Mouse (Mus musculus) intestine, postnatal 0 days (tissue): ENCODE measurements around the gene Magi2. TPM values are rescaled to one million over a fixed set of nuclear protein-coding genes. Genes with fewer than 3 reads are reported as not detected.

Experiments
- ATAC-seq: fragments of 200-750 bp; cut with Nextera tagmentation; 2 replicates; pipeline ENCODE4 v1.8.0; 2017; ENCODE audit warnings: mild to moderate bottlenecking, moderate TSS enrichment, moderate library complexity
- H3K27ac ChIP-seq: fragments of 300-500 bp; sonication (generic); 2 replicates; pipeline ENCODE4 v1.5.1; 2014; ENCODE audit warnings: mild to moderate bottlenecking, low read depth, low read length, moderate library complexity
- H3K27me3 ChIP-seq: fragments of 300-500 bp; sonication (generic); replicated peaks from 2 replicates; pipeline ENCODE4 v1.6.1; 2014; ENCODE audit warnings: low read length, mixed read lengths; ENCODE audit not compliant: control insufficient read depth, insufficient read depth
- H3K36me3 ChIP-seq: fragments of 300-500 bp; sonication (generic); 2 replicates; pipeline ENCODE4 v1.6.1; 2014; ENCODE audit warnings: mild to moderate bottlenecking, moderate library complexity; ENCODE audit not compliant: control insufficient read depth, insufficient read depth
- H3K4me1 ChIP-seq: fragments of 300-500 bp; sonication (generic); replicated peaks from 2 replicates; pipeline ENCODE4 v1.6.1; 2014; ENCODE audit warnings: antibody characterized with exemption, low read length, mixed read lengths; ENCODE audit not compliant: control insufficient read depth, insufficient read depth
- H3K4me2 ChIP-seq: fragments of 300-500 bp; sonication (generic); replicated peaks from 2 replicates; pipeline ENCODE4 v1.6.1; 2014; ENCODE audit warnings: low read depth, mild to moderate bottlenecking, moderate library complexity
- H3K4me3 ChIP-seq: fragments of 300-500 bp; sonication (generic); 2 replicates; pipeline ENCODE4 v1.5.1; 2014; ENCODE audit warnings: low read depth, low read length
- H3K9ac ChIP-seq: fragments of 300-500 bp; sonication (generic); 2 replicates; pipeline ENCODE4 v1.6.1; 2014; ENCODE audit warnings: mild to moderate bottlenecking, low read depth, low read length
- H3K9me3 ChIP-seq: fragments of 300-500 bp; sonication (generic); 2 replicates; pipeline ENCODE4 v1.6.1; 2016; ENCODE audit warnings: mixed run types; ENCODE audit not compliant: control insufficient read depth
- CTCF ChIP-seq: sonication (generic); IDR thresholded peaks from 2 replicates; pipeline ENCODE4 v1.5.1; 2016; ENCODE audit warnings: low read depth, mild to moderate bottlenecking, control low read depth, antibody characterized with exemption, moderate library complexity
- WGBS: fragments of 180-500 bp; shearing (Covaris S2); extraction: QIAGEN DNeasy Blood & Tissue Kit; methylation state at CpG from one replicate; pipeline ENCODE4 v1.1.7; 2014; 5-methylcytosine and 5-hydroxymethylcytosine counted together
- polyA plus RNA-seq: library from polyadenylated mRNA; unstranded; fragments of >200 nt; fragmentation: Nextera tagmentation; extraction: Ambion mirVana; gene quantifications from 2 replicates; pipeline ENCODE4 v1.2.1, GENCODE M21; 2015

The Magi2 gene
- polyA plus RNA-seq, 1 experiment from 2014 or later: 1.0 TPM

GRCm38 (mm10) chr5:19746865-19747514 lies 520.2 kb downstream of the Magi2 start:
- Histone ChIP-seq H3K4me1 (no peaks in the 10 kb centered on the region), H3K4me2 (no peak overlapping the region), H3K27me3 (no peaks in the 10 kb centered on the region), H3K36me3 (no peaks in the 10 kb centered on the region), H3K27ac (no peak overlapping the region), H3K9me3 (no peaks in the 10 kb centered on the region), H3K4me3 (no peak overlapping the region), H3K9ac (no peak overlapping the region)
- no peak for ATAC-seq
- no peak for TF ChIP-seq CTCF
- 80% methylated on average over 12 of the region's 12 CpGs for WGBS

GRCm38 (mm10) chr5:19747631-19748030 lies 520.8 kb downstream of the Magi2 start:
- 89% methylated on average over 3 of the region's 3 CpGs for WGBS

GRCm38 (mm10) chr5:19779224-19779623 lies 552.4 kb downstream of the Magi2 start:
- 88% methylated on average over 1 of the region's 1 CpGs for WGBS
- TF ChIP-seq CTCF: no peak
- no peak overlapping the region for H3K9ac ChIP-seq
- no peaks in the 10 kb centered on the region for H3K9me3 ChIP-seq
- no peak overlapping the region for H3K4me2 ChIP-seq
- no peaks in the 10 kb centered on the region for H3K27me3 ChIP-seq
- no peaks in the 10 kb centered on the region for H3K36me3 ChIP-seq
- H3K4me3 ChIP-seq: no peak overlapping the region
- H3K4me1 ChIP-seq: no peaks in the 10 kb centered on the region
- ATAC-seq: no peak
- no peak overlapping the region for H3K27ac ChIP-seq

More at GRCm38 (mm10) chr5:19747631-19748030, 520.8 kb downstream of the Magi2 start:
- Histone ChIP-seq H3K4me1 (no peaks in the 10 kb centered on the region), H3K27me3 (no peaks in the 10 kb centered on the region), H3K9ac (no peak overlapping the region), H3K4me3 (no peak overlapping the region), H3K36me3 (no peaks in the 10 kb centered on the region), H3K27ac (no peak overlapping the region), H3K9me3 (no peaks in the 10 kb centered on the region), H3K4me2 (no peak overlapping the region)
- ATAC-seq: no peak
- no peak for TF ChIP-seq CTCF

GRCm38 (mm10) chr5:19780076-19780475 lies 553.2 kb downstream of the Magi2 start:
- no peak for ATAC-seq
- H3K4me3 ChIP-seq: no peak overlapping the region
- TF ChIP-seq CTCF: no peak
- no peaks in the 10 kb centered on the region for H3K36me3 ChIP-seq
- no peaks in the 10 kb centered on the region for H3K27me3 ChIP-seq
- H3K4me1 ChIP-seq: no peaks in the 10 kb centered on the region
- no peaks in the 10 kb centered on the region for H3K9me3 ChIP-seq
- H3K27ac ChIP-seq: no peak overlapping the region
- H3K4me2 ChIP-seq: no peak overlapping the region
- WGBS: 77% methylated on average over 2 of the region's 2 CpGs
- no peak overlapping the region for H3K9ac ChIP-seq

GRCm38 (mm10) chr5:19785320-19785719 lies 558.5 kb downstream of the Magi2 start:
- Histone ChIP-seq H3K4me2 (no peak overlapping the region), H3K4me3 (no peak overlapping the region), H3K9ac (no peak overlapping the region), H3K27ac (no peak overlapping the region), H3K36me3 (no peaks in the 10 kb centered on the region), H3K27me3 (no peaks in the 10 kb centered on the region), H3K9me3 (no peaks in the 10 kb centered on the region), H3K4me1 (no peaks in the 10 kb centered on the region)
- ATAC-seq: no peak
- no peak for TF ChIP-seq CTCF

GRCm38 (mm10) chr5:19787522-19788144 lies 560.8 kb downstream of the Magi2 start:
- TF ChIP-seq CTCF: no peak
- no peaks in the 10 kb centered on the region for H3K4me1 ChIP-seq
- no peak overlapping the region for H3K4me3 ChIP-seq
- no peak overlapping the region for H3K27ac ChIP-seq
- H3K36me3 ChIP-seq: no peaks in the 10 kb centered on the region
- H3K4me2 ChIP-seq: no peak overlapping the region
- no peaks in the 10 kb centered on the region for H3K27me3 ChIP-seq
- no peak overlapping the region for H3K9ac ChIP-seq
- 58% methylated on average over 5 of the region's 5 CpGs for WGBS
- ATAC-seq: no peak
- H3K9me3 ChIP-seq: no peaks in the 10 kb centered on the region
